Mouse (Mus musculus) lung, postnatal 0 days (tissue): ENCODE data around the gene Tgfbr3l.
"Not testable (repeated sequence)": the region's sequence is repeated elsewhere in the genome, so short reads cannot be mapped to it uniquely, and the experiment has no call there.

Experiments
- CTCF ChIP-seq: IDR thresholded peaks from 2 replicates; pipeline ENCODE4 v1.5.1; 2016; ENCODE audit warnings: antibody characterized with exemption, mild to moderate bottlenecking
- EP300 ChIP-seq: IDR thresholded peaks from 2 replicates; pipeline ENCODE4 v1.6.1; 2016; ENCODE audit warnings: antibody characterized with exemption, mild to moderate bottlenecking, control low read depth

DNA sequence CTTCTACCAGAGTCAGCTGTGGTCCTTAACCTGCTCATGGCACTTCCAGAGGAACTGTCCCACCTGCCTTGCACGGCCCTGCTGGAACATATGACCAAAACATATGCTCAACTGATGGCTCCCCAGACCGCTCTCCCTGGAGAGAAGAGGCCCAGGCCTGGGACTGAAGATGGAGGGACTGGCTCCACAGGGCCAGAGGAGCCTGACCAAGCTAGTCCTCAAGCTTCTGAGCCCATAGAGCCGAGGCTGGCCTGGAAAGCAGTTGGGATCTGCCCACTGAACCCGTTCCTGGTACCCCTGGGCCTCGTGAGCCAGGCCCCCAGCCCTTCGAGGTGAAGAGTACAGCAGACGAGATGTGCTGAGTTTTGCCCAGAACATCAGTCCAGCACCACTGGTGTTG is 7.5 kb downstream of the Tgfbr3l start:
- not testable (repeated sequence) for TF ChIP-seq CTCF, EP300
